Mouse (Mus musculus) inflammation-experienced regulatory T-cells (primary cell): ENCODE measurements around the gene Ddx18. TPM values are rescaled to one million over a fixed set of nuclear protein-coding genes. Genes with fewer than 3 reads are reported as not detected.

Source experiments
- polyA plus RNA-seq, 2 experiments: library from polyadenylated mRNA; unstranded; fragments of 100-300 nt; shearing (Covaris generic); gene quantifications; one replicate each; pipeline ENCODE4 v1.2.1; 2017

The Ddx18 gene
- polyA plus RNA-seq: 10 to 100 TPM; 79.4 to 89.5 TPM

DNA sequence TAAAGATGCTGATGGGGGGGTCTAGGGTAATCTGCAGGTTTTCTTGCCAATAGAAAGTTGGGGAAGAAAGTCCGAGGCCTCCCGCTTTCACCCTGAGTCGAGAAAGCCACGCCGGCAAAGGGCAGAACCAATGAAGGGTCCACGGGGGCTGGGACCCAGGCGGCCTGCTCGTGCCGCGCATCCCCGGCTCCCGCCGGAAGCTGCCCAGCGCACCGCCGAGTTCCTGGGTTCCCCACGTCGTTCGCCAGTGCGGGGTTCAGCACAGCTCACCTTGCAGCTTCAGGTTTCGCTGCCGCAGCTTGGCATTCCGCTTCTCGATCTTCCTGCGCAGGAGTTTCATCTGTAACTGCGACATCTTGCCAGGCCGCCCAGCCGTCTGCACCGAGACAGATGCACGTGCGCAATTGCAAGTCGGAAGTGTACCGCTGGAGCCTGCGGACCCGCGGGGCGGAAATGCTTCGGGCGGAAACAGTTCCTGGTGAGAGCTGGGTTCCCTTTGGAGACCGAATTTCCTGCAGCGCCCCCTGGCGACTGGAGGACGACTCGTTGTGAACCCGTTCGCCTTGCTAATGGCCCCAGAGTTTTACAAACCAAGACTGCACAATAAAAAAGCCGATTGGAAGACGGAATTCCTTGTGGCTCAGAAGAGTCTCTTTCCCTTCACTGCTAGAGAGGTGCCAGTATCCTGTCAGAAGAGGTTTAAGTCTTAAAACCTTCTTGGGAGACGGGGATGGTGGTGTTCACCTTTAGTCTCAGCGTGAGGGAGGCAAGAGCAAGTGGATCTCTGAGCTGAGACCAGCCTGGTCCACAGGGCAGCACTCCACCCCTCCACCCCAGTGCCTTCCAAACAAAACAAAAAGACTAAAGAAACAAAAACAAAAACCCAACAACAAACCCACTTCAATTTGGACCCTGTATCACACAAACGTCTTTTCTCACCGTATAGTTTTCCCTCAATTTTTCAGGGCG, at the start of gene Ddx18:
TSS of gene Ddx18 (minus strand) at position 469 of the 969 bp plus-strand sequence.

DNA sequence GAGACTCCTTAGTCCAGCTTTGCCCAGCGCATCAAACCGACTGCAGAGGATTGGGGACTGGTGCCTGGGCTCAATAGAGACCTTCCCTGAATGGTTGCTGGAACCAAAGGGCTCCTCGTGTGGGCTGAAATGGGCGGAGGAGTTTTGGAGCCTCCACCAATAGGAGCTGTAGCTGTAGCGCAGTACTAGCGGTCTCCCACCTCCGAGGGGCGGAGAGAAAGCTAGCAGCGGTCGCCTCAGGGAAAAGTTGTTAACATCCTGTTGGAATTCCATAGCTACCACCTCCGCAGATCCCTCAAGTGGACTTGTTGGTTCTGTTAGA, 39.4 kb downstream of the Ddx18 start, which contains the start of gene Htr5b:
TSS of gene Htr5b (minus strand) at position 67 of the 322 bp plus-strand sequence.

Other genes starting within 250 kb of the Ddx18 start
- 10 to 100 TPM; 36.0 to 44.6 TPM for gene Insig2, start 235.4 kb downstream of the Ddx18 start, polyA plus RNA-seq
- 10 to 100 TPM; 22.0 to 25.6 TPM for gene Ccdc93, start 136.9 kb downstream of the Ddx18 start, polyA plus RNA-seq
- gene Htr5b, start 39.5 kb downstream of the Ddx18 start, polyA plus RNA-seq: not detected